Mouse (Mus musculus) c-Kit-negative CD71-positive TER-119-positive erythroid progenitor cells, embryonic 14.5 days (primary cell): ENCODE measurements around the gene Asic5.

Experiments
- DNase-seq: peaks from one replicate; pipeline ENCODE4 v3.0.0-alpha.2; 2013; ENCODE audit warnings: low read depth, low spot score

The Asic5 gene

DNA sequence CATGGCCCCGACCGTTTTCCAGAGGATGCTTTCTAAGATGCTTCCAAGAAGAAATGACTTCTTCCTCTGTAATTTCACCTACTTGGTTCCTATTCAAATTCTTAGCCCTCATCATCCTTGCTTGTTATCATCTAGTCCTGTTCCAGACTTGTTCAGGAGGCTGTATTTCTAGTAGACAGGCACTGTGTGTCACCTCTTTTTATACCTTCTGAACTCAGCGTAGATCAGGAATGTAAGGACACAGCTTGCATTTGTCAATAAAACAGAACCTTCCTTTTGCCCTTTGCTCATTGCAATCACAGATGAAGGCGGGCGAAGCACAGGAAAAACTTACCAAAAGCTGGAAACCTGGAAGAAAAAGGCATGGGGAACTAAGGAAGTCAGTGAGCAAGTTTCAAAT lies at the start of gene Asic5:
Asic5 (plus strand) TSS at position 301 of the 400 bp plus-strand sequence.
- DNase-seq: no peak

- no peak for DNase-seq
These were observed 48.7 kb upstream of the Asic5 start for GRCm38 (mm10) chr3:81933348-81933747.

- DNase-seq: no peak
These were observed 43.2 kb upstream of the Asic5 start for GRCm38 (mm10) chr3:81938924-81939323.

- DNase-seq: no peak
These were observed 39.7 kb upstream of the Asic5 start for GRCm38 (mm10) chr3:81942341-81942740.

GRCm38 (mm10) chr3:81943097-81943496 lies 39.0 kb upstream of the Asic5 start:
- no peak for DNase-seq

DNA sequence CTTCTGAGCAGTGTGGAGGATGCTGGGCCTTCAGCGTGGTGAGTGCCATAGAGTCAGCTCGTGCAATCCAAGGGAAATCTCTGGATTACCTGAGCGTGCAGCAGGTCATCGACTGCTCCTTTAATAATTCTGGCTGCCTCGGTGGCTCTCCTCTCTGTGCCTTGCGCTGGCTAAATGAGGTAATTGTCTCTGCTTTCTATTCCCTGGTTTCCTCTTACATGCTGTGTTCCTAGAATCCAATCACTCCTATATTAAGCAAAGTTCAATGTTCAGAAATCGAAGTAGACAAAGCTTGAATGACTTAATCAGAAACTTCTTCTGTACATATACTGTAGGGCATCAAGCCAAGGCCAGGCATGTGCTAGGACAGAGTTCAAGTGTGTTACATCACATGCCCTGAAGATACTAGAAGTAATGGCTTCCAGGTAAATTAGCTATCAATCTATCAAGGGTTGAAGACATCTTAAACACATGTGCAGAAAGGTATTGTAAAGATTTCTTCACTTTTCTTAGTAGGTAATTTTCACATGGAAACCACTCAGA lies 37.2 kb upstream of the Asic5 start:
- no peak for DNase-seq

DNA sequence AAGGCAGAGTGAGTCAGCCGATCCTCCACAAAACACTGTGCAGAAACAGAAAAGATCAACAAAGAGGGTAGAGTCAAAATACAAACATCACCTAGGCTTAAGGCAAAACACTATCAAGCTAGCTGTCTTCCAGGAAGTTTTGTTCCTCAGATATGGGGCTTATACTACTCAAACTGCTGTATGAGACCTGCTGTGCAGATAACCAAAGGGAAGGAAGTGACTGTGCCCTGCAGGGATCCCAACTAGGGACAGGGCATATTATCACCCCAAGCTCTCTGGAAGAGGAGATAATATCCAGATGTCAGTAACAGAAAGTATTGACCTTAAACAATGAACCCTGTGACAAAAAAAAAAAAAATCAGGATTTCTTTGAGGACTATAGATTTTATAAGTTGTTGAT lies 33.0 kb upstream of the Asic5 start:
- DNase-seq: no peak

GRCm38 (mm10) chr3:81951785-81952184 lies 30.3 kb upstream of the Asic5 start:
- DNase-seq: no peak

DNA sequence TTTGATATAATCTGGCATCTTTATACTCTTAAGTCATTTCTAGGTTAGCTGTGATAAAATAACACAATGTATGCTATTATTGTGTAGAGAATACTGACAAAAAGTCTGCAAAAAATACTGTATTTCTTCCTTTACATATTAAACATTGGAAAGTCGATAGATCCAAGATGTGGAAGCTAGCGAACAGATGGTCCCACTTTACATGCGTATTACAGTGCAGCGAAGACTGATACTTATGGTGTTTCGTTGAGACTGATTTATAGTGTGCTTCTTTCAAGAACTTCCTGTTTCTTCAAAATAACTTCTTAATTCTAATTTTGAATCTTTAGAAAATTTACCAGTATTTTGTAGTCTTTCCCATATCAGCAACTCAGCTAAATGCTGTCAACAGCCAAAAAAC lies 24.6 kb upstream of the Asic5 start:
- DNase-seq: no peak

- DNase-seq: no peak
These were observed 20.8 kb upstream of the Asic5 start for GRCm38 (mm10) chr3:81961336-81961735.

DNA sequence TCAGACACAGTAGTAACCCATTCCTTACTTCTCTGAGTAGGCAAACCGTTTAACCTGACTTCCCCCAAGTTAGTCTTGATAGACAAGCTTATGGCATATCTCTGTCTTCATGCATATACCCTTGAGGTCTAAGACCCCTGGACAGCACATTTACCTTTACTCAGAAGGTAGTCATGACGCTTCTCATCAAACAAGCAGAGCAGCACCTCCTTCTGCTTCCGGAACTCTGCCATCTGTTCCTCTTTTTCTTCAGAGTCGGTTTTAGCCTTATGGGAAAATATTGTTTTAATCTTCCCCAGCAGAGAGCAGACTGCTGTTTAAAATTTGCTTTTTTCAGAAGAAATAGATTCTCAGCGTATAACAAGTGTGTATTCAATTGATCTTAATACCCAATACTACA lies 18.3 kb upstream of the Asic5 start:
- no peak for DNase-seq

DNA sequence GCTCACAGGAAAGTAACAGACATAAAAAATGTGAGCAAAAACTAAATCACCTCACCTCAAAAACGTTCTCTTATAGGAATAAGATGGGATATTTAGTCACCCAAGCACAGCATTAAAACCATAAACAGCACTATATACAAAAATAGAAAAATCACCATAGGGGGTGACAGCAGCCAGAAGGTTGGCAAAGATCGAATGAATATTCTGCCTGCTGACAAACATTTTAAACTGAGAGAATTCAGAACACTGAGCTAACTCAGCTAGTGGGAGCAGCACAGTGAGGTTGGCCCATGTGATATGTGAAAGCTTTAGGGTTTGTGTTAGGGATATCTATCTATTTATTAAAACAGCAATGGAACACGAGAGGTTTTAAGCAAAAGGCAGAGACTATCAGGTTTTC lies 17.5 kb upstream of the Asic5 start:
- no peak for DNase-seq

DNA sequence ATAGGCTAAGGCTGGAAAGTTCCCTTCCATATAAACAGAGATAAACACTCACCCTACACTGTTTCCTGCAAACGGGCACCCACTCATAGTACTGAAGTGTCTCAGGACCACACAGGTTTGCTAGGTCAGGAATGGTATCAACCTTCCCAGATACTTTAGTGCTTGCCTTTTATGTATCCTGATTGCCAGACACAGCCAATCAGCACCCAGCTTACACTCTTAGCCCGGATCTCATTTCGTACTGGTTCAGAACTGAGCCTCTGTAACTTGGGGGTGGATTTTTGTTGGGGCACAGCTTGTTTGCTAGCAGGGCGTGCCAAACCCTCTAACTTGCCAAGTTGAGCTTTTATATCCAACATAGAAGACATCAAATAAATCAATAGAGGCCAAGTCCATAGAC lies 6.5 kb upstream of the Asic5 start:
- no peak for DNase-seq

DNA sequence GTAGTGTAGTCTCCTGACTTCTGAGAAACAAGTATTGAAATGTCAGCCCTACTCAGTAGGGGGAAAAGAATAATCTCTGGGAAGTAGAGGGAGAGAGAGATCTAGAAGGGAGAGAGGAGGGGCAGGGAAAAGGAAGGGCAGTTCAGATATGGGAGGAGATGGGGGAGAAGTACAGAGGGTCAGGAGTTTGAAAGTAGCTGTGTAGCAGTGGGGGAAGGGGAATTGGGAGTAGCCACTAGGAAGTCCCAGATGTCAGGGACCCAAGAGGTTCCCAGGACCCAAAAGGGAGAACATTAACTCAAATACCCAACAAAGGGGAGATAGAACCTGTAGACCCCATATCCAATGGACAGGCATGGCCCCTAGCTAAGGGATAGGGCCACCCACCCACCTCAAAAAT lies 6.0 kb upstream of the Asic5 start, which contains the start of gene Tdo2:
Tdo2 (minus strand) TSS at position 101 of the 400 bp plus-strand sequence.
- no peak for DNase-seq

DNA sequence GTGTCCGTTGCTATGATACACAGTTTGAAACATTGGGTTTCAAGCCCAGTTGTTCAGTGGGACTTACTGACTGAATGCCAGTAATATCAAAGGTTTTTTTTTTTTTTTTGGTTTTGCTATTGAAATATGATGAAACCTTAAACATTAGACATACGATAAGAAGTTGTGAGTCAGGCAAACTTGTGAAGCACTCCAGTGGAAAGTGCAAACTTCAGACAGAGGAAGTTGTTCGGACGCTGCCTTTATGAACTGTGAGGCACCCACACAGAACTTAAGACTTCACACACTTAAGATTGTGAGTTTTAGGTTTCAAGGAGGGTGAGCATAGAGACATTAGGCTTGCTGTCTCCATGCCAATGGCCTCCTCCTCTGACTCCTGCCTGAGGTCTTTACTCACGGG lies 514 bp upstream of the Asic5 start:
- DNase-seq: no peak

DNA sequence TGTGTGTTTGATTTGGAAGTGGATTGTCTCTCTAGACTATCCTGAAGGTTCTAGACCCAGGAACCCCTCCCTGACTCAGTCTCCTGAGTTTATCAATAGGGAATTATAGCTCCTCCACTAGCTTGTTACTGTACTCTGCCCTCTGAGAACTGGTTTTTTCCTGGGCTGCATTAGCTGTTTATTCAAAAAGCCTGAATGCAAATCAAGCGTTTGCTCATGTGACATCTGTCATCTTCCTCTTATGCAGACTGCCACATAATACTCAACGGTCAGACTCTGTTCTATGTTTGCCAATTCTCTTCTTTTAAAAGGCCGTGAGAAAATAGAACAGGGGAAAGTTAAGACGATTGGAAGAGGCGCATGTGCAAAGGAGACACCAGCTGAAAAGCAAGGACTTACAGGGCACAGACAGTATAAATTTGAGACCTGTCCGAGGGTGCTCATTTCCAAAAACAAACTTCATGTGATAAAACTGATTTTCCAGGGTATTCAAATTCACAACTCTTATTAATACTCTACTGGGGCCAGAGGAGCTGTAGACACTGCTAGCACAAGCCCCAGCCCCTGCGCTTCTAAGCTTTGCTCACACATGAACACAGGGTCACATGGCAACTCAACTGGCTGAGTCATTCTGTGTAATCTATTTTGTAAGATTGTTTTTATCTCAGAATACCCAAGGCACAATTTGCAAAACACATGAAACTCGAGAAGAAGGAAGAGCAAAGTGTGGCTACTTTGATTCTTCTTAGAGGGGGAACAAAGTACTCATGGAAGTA lies 1.2 kb downstream of the Asic5 start:
- DNase-seq: no peak

- no peak for DNase-seq
These were observed 3.0 kb downstream of the Asic5 start for GRCm38 (mm10) chr3:81985100-81985499.

DNA sequence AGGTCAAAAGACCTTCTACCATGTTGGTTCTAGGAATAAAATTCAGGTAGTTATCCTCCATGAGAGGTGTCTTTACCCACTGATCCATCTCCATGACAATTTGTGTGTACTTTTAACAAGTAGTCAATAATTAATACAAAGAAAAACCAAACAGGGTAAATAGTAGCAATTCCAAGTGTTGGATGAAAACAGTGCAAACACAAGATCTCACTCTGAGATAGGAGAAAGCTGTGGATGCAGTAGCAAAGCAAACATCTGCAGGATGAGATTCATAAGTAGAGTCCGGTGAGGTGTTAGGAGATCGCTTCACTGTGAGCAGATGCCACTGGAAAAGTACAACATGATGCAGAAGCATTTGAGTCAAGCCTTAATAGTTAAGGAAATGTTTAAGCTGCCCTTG lies 4.0 kb downstream of the Asic5 start:
- DNase-seq: no peak

- DNase-seq: no peak
These were observed 5.5 kb downstream of the Asic5 start for GRCm38 (mm10) chr3:81987628-81988027.

DNA sequence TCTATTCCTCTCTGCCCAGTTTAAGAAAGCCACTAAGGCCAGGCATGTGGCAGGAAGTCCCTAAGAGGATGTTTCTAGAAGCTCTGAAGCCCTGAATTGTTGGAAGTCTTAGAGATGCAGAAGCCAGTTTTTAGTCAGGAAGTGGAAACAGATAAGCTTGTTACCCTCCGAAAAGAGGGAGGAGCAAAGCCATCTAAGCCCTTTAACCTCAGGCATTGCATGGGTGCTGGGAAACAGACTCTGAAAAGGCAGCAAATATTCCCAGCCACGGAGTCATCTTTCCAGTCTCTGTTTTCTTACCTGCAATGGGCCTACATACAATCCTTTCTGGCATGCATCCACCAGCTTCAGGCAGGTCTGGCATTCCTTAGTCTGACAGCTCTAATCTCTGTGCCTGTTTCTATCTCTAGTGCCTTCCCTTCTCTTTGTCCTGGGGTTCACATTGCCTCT lies 7.6 kb downstream of the Asic5 start:
- DNase-seq: no peak

DNA sequence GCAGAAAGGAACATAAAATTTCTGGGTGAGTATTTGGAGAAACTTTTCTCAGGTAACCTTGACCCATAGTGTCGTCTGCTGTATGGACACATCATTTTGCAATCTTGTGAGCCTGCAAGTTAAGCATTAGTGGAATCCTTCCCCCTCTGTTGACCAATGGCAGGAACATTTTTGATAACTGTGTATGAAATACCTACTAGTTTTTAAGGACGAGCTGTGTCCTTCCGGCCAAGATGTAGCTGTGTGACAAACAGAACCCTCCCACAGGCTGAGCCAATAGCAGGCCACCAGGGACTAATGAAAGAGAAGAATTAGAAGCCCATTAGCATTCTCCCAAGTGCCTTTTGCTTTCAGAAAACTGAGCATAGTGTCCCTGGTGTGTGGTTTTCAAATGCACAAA lies 8.4 kb downstream of the Asic5 start:
- DNase-seq: no peak

DNA sequence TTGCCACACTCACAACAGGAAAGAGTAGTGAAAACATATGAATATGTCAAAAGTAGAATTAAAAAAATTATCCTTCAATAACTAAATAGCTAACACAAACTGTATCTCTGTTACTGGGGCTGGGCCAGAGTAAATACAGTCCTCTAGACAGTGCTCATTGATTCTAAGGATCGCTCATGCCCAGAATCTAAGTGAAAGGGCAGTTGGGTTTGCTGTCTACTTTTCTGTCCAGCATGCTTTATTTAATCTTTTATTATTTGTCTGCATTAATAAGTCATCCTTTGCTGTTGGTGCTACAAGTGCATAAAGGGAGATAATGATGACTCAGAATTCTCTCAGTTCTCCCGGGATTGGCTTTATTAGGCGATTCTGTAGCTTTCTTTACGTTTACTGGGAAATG lies 13.3 kb downstream of the Asic5 start:
- DNase-seq: no peak

- peak; percentile 3 for DNase-seq
These were observed 13.9 kb downstream of the Asic5 start for GRCm38 (mm10) chr3:81995988-81996387.
